Mouse (Mus musculus) heart, embryonic 12.5 days (tissue): Measurements from ENCODE around the gene Tmem106c. TPM values are rescaled to one million over a fixed set of nuclear protein-coding genes. Genes with fewer than 3 reads are reported as not detected.
A peak's percentile ranks its signal among the peaks of the same experiment; 100 is the strongest.

Experiments
- ATAC-seq: fragments of 200-750 bp; cut with Nextera tagmentation; 2 replicates; pipeline ENCODE4 v1.8.0; 2017; ENCODE audit warnings: moderate TSS enrichment, moderate library complexity; ENCODE audit not compliant: insufficient number of reproducible peaks, low FRiP score
- H3K27ac ChIP-seq: fragments of 300-500 bp; sonication (generic); 2 replicates; pipeline ENCODE4 v1.5.1; 2016; ENCODE audit warnings: mild to moderate bottlenecking, moderate library complexity; ENCODE audit not compliant: poor library complexity, severe bottlenecking
- H3K27me3 ChIP-seq: fragments of 300-500 bp; sonication (generic); replicated peaks from 2 replicates; pipeline ENCODE4 v1.6.1; 2016; ENCODE audit warnings: mild to moderate bottlenecking, moderate library complexity
- H3K36me3 ChIP-seq: fragments of 300-500 bp; sonication (generic); 2 replicates; pipeline ENCODE4 v1.6.1; 2016; ENCODE audit warnings: mild to moderate bottlenecking, moderate library complexity
- H3K4me1 ChIP-seq: fragments of 300-500 bp; sonication (generic); replicated peaks from 2 replicates; pipeline ENCODE4 v1.6.1; 2016; ENCODE audit warnings: mild to moderate bottlenecking
- H3K4me2 ChIP-seq: fragments of 300-500 bp; sonication (generic); 2 replicates; pipeline ENCODE4 v1.6.1; 2016; ENCODE audit warnings: mild to moderate bottlenecking, moderate library complexity
- H3K4me3 ChIP-seq: fragments of 300-500 bp; sonication (generic); 2 replicates; pipeline ENCODE4 v1.5.1; 2016; ENCODE audit warnings: mild to moderate bottlenecking
- H3K9ac ChIP-seq: fragments of 300-500 bp; sonication (generic); 2 replicates; pipeline ENCODE4 v1.6.1; 2016; ENCODE audit warnings: mild to moderate bottlenecking, moderate library complexity
- H3K9me3 ChIP-seq: fragments of 300-500 bp; sonication (generic); replicated peaks from 2 replicates; pipeline ENCODE4 v1.6.1; 2016; ENCODE audit warnings: mild to moderate bottlenecking, moderate library complexity
- WGBS: fragments of 180-500 bp; shearing (Covaris S2); methylation state at CpG from one replicate; pipeline ENCODE4 v1.1.7; 2016; 5-methylcytosine and 5-hydroxymethylcytosine counted together
- polyA plus RNA-seq: library from polyadenylated mRNA; unstranded; fragments of >200 nt; fragmentation: Nextera tagmentation; extraction: Ambion mirVana; gene quantifications from 2 replicates; pipeline ENCODE4 v1.2.1, GENCODE M21; 2016

Tmem106c gene
- polyA plus RNA-seq, 1 experiment from 2014 or later, result 32.2 TPM

DNA sequence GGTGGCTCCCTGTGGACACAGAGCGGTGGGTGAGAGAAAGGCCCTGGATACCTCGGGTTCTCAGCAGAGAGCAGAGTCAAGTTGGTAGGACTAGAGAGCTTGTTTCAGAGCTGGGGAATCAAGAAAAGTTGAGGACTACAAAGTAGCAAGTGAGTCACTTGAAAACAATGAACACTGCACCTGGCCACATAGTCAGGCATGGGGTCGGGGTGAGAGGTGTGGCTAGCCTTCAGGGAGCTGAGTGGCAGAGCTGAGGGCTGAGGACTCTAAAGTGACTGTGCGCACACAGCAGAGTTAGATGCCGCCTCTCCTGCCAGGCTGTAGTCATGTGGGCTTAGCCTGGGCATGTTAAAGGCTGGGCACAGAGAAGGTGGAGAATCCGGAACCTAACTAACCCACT is 17.6 kb downstream of the Tmem106c start:
- H3K27ac ChIP-seq, result no peak overlapping the region
- H3K4me2 ChIP-seq, result no peak overlapping the region
- ATAC-seq, result no peak
- no peak overlapping the region for H3K4me3 ChIP-seq
- no peaks in the 10 kb centered on the region for H3K27me3 ChIP-seq
- WGBS, result 74% methylated on average over 6 of the region's 6 CpGs
- peaks cover 84% of the 10 kb centered on the region for H3K36me3 ChIP-seq
- H3K9ac ChIP-seq, result no peak overlapping the region
- peaks cover 12% of the 10 kb centered on the region for H3K4me1 ChIP-seq
- peaks cover 13% of the 10 kb centered on the region for H3K9me3 ChIP-seq

DNA sequence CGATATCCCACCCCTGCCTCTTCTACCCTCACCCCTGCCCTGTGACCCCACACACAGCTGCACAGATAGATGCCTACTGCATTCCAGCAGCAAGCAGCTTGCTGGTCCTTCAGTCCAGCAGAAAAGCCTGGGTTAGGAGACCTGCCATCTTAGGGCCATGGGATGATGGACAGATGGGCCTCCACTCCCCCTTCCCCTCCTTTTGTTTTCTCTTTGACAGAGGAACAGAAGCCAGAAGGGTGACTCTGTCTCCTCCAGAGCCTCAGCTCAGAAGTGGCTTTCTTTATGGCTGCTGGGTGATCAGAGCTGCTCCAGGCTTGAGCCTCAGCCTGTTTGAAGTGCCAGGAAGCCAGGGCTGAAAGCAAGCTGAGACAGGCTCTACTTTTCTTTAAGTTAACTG is 25.5 kb downstream of the Tmem106c start:
- Histone ChIP-seq H3K36me3 (peaks cover 32% of the 10 kb centered on the region), H3K4me2 (no peak overlapping the region), H3K27ac (no peak overlapping the region), H3K9ac (no peak overlapping the region), H3K9me3 (no peaks in the 10 kb centered on the region), H3K4me3 (no peak overlapping the region), H3K4me1 (peaks cover 42% of the 10 kb centered on the region), H3K27me3 (no peaks in the 10 kb centered on the region)
- 70% methylated on average over 1 of the region's 1 CpGs for WGBS
- no peak for ATAC-seq

DNA sequence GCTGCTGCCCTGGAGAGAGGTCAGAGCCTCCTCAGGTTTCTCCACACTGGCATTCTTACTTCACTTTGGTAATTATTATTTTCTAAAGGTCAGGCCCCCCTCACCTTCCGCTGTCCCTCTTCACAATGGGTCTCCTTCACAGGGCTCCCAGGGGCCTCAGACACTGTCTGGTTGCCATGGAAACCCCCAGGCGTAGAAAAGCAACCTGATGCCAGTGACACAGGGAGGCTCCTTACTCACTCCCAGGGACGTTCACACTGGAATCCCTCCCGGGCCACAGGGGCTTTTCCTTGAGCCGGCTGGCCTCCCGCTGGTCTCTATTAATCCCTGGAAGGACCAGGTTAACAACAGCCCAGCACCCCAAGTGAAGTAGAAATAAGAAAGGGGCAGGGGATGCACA is 26.1 kb downstream of the Tmem106c start:
- no peak for ATAC-seq

GRCm38 (mm10) chr15:97990721-97991120 is 26.7 kb downstream of the Tmem106c start:
- Histone ChIP-seq H3K27ac (no peak overlapping the region), H3K4me1 (peaks cover 42% of the 10 kb centered on the region), H3K9ac (no peak overlapping the region), H3K4me3 (no peak overlapping the region), H3K27me3 (no peaks in the 10 kb centered on the region), H3K36me3 (peaks cover 24% of the 10 kb centered on the region), H3K4me2 (no peak overlapping the region), H3K9me3 (no peaks in the 10 kb centered on the region)
- ATAC-seq, result no peak
- WGBS, result 25% methylated on average over 4 of the region's 4 CpGs

More for the DNA sequence above, 26.1 kb downstream of the Tmem106c start:
- Histone ChIP-seq H3K4me3 (no peak overlapping the region), H3K9me3 (no peaks in the 10 kb centered on the region), H3K4me1 (peaks cover 42% of the 10 kb centered on the region), H3K27ac (no peak overlapping the region), H3K9ac (no peak overlapping the region), H3K4me2 (no peak overlapping the region), H3K27me3 (no peaks in the 10 kb centered on the region), H3K36me3 (peaks cover 28% of the 10 kb centered on the region)
- WGBS, result 11% methylated on average over 6 of the region's 6 CpGs

GRCm38 (mm10) chr15:97991285-97991895 is 27.4 kb downstream of the Tmem106c start:
- WGBS, result 31% methylated on average over 12 of the region's 12 CpGs
- Histone ChIP-seq H3K4me2 (no peak overlapping the region), H3K4me1 (peaks cover 42% of the 10 kb centered on the region), H3K27ac (no peak overlapping the region), H3K9ac (no peak overlapping the region), H3K36me3 (peaks cover 20% of the 10 kb centered on the region), H3K9me3 (no peaks in the 10 kb centered on the region), H3K4me3 (no peak overlapping the region), H3K27me3 (no peaks in the 10 kb centered on the region)
- no peak for ATAC-seq

GRCm38 (mm10) chr15:97992027-97992711 is 28.2 kb downstream of the Tmem106c start:
- peak overlapping the region; percentile 60 for H3K4me2 ChIP-seq
- WGBS, result 45% methylated on average over 13 of the region's 13 CpGs
- H3K9me3 ChIP-seq, result no peaks in the 10 kb centered on the region
- H3K27me3 ChIP-seq, result no peaks in the 10 kb centered on the region
- peak overlapping the region; percentile 68 for H3K9ac ChIP-seq
- no peak overlapping the region for H3K4me3 ChIP-seq
- peak; percentile 39 for ATAC-seq
- peak overlapping the region; percentile 80 for H3K27ac ChIP-seq
- peaks cover 18% of the 10 kb centered on the region; the same call in 1 of the 2 replicates for H3K36me3 ChIP-seq
- peaks cover 42% of the 10 kb centered on the region for H3K4me1 ChIP-seq

DNA sequence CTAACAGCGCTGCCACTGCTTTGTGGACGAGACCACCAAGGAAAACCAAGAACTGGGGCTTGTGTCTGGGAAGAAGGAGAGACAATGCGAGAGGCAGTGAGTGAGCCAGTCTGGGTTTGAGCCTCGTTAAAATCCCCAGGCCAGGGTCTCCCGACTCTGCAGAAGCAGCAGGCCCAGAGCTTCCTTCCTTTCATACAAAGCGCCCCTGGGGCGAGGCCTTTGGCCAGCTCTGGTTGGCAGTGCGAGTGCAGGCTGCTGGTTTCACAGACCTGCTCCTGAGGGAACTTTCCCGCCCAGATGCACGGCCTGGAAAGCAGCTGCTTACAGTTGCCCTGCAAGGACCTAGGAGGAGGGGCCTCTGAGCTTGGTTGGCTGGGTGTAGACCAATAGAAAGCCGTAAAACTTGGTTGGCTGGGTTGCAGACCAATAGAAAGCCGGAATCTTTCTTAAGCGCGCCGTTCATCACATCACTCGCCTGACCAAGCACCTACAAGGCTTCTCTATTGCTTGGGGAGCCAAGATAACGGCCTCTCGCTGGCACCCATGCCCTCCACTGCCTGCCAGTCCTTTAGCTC is 28.8 kb downstream of the Tmem106c start:
- Histone ChIP-seq H3K9me3 (no peaks in the 10 kb centered on the region), H3K4me1 (peaks cover 42% of the 10 kb centered on the region), H3K4me2 (peak overlapping the region; percentile 60), H3K27ac (peak overlapping the region; percentile 80), H3K36me3 (peaks cover 13% of the 10 kb centered on the region; the same call in 1 of the 2 replicates), H3K4me3 (peak overlapping the region; percentile 24), H3K27me3 (no peaks in the 10 kb centered on the region), H3K9ac (peak overlapping the region; percentile 68)
- peak; percentile 86 for ATAC-seq
- WGBS, result 9% methylated on average over 18 of the region's 18 CpGs

DNA sequence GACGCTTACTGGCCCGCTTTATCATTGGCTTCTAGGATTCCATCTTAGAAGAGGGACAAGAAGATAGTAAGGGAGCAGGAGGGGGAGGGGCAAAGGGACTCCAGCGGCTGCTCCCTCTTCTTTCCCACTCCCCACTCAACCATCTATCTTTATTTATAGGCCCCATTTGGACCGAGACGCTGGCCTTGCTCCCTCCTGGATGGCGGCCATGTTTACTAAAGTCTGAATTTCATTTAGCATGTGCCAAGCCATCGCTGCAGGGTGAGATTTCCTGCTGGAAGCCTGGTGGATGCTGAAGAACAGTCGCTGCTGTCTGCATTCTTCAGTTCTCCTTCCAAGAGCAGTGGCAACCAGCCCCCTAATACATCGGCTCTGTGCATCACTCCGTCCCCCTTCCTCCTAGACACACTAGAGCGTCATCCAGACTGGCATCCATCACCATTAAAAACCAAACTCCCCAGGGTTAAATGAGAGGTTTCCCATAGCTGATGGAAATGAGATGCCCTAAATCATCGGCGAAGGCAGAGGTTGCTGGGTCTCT is 32.8 kb downstream of the Tmem106c start:
- Histone ChIP-seq H3K9ac (no peak overlapping the region), H3K27me3 (peaks cover 29% of the 10 kb centered on the region), H3K4me1 (peaks cover 31% of the 10 kb centered on the region), H3K4me3 (no peak overlapping the region), H3K36me3 (peaks cover 9% of the 10 kb centered on the region; the same call in 1 of the 2 replicates), H3K27ac (no peak overlapping the region), H3K4me2 (no peak overlapping the region), H3K9me3 (no peaks in the 10 kb centered on the region)
- 73% methylated on average over 13 of the region's 13 CpGs for WGBS
- no peak for ATAC-seq

GRCm38 (mm10) chr15:97999546-97999945 is 35.5 kb downstream of the Tmem106c start:
- Histone ChIP-seq H3K9me3 (no peaks in the 10 kb centered on the region), H3K36me3 (peaks cover 9% of the 10 kb centered on the region; the same call in 1 of the 2 replicates), H3K4me3 (no peak overlapping the region), H3K27ac (no peak overlapping the region), H3K4me1 (peaks cover 37% of the 10 kb centered on the region), H3K9ac (no peak overlapping the region), H3K4me2 (0 out of 2 replicates have a peak overlapping the region, but pooled peaks have one; percentile 6), H3K27me3 (peaks cover 41% of the 10 kb centered on the region)
- WGBS, result 27% methylated on average over 13 of the region's 13 CpGs
- no peak for ATAC-seq

GRCm38 (mm10) chr15:97999991-98000390 is 36.0 kb downstream of the Tmem106c start:
- 23% methylated on average over 7 of the region's 7 CpGs for WGBS
- H3K4me2 ChIP-seq, result 0 out of 2 replicates have a peak overlapping the region, but pooled peaks have one; percentile 6
- H3K4me3 ChIP-seq, result no peak overlapping the region
- H3K27me3 ChIP-seq, result peaks cover 45% of the 10 kb centered on the region
- no peak for ATAC-seq
- H3K9me3 ChIP-seq, result no peaks in the 10 kb centered on the region
- H3K9ac ChIP-seq, result no peak overlapping the region
- no peak overlapping the region for H3K27ac ChIP-seq
- H3K4me1 ChIP-seq, result peaks cover 40% of the 10 kb centered on the region
- peaks cover 8% of the 10 kb centered on the region; the same call in 1 of the 2 replicates for H3K36me3 ChIP-seq
